Mouse (Mus musculus) layer of hippocampus, adult 9-10 months (tissue): Measurements from ENCODE around the gene Tenm4.

Experiments
- DNase-seq: peaks from one replicate; pipeline ENCODE4 v3.0.0; 2022; ENCODE audit warnings: low spot score

The Tenm4 gene

DNA sequence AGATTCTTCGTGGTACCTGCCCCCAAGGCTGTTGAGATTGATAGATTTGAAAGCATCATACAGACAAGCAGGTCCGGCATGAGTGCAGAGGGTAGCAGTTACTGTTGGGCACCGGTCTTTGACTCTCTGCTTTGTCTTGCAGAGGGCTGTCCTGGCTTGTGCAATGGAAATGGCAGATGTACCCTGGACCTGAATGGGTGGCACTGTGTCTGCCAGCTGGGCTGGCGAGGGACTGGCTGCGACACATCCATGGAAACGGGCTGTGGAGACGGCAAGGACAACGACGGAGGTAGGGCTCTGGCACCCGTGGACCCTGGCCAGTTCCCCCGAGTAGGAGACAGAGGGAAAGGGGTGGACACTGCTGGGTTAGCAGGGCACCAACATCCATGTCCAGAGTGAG lies 640.6 kb downstream of the Tenm4 start:
- DNase-seq, result no peak

DNA sequence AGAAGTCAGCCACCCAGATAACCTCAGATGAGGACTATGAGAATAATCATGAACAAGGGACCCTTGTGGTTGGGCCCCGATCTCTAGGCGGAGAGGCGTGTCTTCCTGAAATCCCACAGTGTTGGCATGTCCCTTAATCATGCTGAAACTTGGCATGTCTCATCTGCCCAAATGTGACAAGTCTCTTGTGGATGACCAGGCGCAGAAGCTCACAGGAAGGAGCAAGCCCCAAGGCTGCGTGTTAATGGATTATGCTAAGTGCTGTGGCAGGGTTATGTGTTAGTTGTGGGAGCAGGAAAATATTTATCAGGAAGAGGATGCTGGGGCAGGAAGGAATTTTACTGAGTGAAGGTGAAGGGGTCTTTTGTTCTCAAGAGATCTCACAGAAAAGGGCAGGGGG lies 642.0 kb downstream of the Tenm4 start:
- no peak for DNase-seq

DNA sequence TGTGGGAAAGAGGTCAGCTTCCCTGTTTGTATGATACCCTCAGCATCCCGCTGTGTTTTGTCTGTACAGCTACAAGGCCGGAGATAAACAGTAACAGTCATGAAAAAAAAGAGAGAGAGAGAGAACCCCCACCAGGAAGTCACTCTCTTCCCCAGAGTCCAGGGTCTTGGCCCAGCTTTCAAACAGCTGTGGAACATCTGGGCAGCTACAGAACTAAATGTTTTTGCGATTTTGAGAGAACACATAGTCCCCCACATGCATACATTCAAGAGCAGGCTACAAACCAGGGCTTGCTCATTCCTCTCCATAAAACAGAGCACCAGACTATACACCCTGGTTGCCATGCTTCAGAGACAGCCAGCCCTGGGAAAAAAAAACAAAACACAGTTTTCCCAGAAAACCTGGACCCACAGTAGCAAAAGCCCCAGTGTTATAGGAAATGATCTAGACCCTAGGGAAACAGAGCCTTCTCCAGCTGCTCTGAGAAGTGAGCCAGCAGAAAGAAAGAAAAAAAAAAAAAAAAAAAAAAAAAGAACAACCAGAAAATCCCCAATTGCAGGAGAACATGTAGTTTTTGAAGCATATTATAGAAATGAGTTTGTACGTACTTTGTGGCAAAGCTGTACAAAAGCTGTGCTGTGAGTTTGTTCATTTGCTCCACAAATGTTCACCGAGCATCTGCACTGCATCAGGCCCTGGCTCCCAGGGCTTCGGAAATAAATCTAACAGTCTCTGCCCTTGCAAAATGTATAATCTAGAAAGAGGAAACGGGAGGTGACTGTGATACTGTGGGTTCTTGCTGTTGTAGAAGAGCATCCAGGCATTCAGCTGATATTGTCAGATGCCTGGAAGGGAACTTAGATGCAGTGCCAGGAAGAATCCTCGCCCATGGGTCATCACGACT lies 642.7 kb downstream of the Tenm4 start:
- no peak for DNase-seq

DNA sequence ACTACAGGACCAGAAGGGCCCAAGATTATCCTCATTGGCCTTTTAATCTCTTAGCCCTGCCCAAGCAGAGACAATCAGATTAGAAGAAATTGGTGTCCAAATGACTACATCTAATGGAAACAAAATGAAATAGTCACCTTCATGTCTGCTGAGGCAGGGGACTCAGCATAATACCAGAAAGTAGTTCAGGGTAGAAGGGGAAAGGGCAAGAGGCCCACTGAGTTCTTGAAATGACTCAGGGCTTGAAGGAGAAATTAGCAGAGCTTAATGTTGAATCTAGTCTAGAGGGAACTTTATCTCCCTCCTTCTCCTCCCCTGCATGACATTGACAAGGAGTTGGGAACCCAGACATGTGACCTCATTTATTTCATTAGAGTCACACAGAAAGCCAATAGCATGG lies 643.5 kb downstream of the Tenm4 start:
- no peak for DNase-seq

DNA sequence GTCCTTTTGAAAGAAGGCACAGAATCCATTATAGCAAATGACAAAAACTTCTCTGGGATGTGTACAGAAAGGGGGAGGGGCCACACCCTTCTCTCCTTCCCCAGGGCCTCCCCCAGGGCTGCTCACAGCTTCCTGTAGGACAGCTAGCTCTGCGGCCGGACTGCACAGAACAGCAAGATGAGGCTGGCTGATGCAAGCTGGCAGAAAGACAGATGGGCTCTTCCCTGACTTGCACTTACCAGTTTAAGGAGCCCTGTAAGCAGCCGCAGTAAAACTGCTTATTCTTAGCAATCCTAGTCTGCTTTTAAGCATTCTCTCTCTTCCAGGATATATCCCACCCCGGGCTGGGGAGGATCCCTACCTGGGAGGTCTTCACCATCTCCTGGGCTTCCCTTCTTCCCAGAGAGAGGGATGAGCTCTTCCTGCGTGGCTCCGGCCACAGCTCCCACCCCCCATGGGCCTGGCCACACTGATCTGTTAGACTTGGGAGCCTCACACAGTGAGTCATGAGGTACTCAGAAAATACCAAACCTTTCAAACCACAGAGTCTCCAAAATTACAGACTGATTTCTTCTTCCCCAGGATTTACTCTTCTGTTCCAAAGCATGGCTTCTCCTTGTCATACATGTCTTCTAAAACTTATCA lies 646.1 kb downstream of the Tenm4 start:
- no peak for DNase-seq

DNA sequence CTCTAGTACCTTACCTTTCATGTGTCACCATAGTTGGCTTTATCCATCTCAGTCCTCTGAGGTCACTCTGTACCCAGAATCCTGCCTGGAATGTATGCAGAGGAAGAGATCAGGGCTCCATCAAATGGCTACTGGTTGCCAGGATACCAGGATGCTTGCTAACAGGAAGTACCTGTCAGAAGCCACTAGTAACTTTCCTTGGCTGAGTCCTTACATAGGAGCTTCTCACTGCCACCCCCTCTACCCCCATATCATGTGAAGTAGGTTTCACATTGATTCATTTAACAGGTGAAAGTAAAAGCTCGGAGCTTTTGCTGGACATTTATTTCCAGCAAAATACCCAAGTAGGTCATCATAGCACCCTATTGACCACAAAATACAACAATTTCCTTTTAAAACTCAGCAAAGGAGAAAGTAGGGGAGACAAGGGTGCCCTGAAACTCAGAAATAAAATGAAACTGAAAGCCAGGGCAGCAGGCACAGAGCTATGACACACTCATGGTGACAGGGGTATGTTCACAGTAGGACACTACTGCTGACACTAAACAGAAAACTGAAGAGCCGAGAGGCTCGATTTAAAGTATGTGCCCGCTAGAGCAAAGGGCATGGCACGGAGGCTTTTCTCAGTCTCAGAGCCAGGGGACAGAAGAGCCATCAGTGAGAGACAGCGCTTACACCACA lies 647.3 kb downstream of the Tenm4 start:
- no peak for DNase-seq

DNA sequence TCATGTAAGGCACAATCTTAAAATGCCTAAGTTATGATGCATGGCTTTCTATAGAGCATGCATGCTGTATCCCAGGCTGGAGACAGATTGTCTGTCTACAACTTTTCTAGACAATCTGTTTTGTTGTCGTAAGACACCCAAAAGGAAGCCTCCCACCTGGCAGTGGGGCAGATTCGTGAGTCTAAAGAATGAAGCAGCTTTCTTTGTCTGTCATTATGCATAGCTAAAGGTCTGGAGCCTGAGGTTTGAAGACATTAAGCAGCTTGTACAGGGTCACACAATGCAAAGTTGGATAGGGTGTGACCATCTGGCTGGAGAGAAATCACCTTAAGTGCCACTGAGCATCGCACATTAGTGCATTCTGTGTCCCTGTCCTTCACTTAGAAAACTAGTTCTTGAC lies 648.5 kb downstream of the Tenm4 start:
- no peak for DNase-seq

DNA sequence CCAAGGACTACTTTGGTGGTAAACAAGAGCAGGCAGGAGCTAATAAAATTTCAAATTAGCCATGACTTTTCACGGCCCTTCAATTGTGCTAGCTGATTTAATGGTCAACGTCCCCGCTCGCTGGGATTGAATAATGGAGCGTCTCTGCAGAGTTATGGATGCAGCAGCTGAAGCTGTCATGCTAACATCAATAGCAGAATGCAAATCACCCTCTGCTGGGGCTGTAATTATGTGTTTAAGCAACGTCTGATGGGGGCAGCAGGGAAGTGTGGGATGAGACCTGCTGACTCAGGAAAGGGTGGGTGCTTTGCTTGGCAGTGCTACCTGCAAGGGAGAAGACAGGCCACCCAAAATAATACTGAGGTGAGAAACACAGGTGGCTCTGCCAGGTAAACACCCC lies 649.3 kb downstream of the Tenm4 start:
- no peak for DNase-seq

DNA sequence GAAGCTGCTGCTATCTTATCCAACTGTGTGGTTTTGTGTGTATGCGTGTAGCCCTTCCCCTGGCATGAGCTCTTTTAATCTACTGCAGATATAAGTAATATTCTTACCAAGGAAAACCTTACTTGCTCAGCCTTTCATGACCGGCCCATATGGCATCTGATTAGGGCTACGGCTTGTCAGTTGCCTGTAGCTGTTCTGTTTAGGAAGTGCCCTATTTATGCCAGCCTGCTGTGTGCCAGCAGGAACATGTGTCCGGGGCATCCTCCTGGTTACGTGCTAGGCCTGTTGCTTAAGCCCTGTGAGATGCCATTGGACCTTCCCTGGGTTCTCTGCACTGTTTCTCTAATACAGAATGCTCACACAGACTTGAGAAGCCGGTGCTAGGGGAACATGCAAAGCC lies 655.1 kb downstream of the Tenm4 start:
- DNase-seq, result no peak

DNA sequence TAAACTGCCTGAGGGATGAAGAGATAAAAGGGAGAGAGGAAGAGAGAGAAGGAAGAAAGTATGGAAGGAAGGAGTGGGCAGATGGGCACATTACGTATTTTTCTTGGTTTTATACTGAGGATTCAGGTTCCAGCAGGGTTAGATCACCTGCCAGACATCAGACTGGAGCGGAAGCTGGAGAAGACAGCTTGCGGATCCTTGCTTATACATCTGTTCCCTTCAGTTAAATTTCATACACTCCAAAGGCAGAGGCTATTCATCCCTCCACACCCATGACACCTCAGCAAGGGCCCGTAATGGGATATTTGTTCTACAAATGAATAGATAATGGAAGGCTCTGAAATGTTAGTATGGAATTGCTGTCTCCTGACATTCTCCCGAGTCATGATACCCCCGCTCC lies 655.6 kb downstream of the Tenm4 start:
- no peak for DNase-seq

DNA sequence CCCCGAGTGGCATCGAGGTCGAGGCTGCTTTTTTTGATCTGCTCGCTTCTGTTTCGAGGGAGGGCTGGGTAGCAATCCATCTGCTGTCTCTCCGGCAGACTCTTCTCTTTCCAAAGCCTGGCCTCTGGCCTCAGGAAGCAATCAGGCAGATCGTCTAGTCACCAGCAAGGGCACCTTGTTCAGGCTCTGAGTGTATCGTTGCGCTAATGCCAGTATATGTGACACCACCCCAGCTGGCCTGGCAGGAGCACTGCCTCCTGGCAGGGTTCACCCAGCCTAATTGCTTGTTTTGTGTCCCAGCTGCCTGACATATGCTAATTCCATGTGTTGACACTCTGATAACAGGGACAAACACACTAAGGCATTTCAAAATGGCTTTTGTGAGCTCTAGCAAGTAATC lies 661.5 kb downstream of the Tenm4 start:
- DNase-seq, result peak; percentile 29

DNA sequence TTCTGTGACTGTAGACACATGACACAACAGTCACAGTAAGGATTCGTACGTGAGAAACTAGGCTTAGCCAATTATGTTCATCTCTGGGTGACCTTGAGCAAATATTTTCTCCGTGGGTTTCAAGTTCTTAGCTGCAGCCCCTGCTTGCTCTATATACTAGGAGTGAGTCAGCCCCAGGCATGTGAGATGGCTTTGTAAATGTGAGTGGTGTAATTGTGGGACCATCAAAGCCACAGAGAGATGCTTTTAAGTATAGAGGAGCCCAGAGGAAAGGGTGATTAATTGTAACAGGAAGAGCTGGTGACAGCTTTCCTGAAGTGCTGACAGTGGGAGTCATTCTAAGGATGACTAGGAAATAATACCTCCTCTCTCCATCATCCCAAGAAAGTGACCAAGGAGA lies 662.0 kb downstream of the Tenm4 start:
- no peak for DNase-seq

DNA sequence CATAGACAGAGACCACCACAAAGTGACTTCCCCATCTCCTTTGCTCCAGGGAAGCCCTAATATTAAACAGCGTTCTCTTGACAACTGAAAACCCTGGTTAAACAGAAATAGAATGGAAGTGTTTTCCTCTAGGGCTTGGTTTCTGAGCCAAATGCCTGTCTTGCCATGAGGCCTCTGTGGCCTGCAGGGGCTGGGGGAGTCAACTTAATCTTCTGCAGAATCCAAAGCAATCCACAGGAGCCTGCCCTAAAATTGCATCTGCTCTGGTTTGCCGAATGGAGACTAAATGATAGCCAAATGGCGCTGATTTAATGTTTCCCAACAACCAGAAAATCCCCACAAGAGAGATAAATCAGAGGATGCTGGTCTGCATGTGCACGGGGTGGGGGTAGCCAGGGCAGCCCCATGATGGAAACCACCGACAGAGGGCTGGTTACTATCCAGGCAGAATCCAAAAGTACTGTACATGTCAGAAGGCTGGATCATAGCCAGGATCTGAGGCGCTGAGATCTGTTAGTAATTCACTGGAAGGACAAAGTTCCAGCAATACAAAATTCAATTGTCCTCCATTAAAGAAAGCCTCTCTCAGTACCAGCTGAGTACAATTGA lies 663.7 kb downstream of the Tenm4 start:
- no peak for DNase-seq

DNA sequence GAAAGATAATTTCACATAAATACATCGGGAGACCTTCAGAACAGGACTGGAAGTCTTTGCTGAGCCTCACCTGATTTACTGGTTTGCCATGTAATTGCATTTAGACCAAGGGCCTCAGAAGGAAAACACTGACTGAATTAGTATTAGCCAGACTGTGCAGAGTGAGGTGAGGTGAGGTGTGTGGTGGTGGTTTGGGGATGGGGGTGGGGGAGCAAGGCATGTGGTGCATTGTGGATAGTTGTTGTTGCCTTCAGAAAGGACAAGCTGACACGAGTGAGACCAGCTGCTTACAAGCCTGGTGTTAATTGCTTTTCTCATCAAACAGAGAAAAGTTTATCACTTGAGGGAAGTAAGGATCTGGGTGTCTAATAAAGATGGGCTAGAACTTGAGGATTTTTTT lies 664.3 kb downstream of the Tenm4 start:
- no peak for DNase-seq

DNA sequence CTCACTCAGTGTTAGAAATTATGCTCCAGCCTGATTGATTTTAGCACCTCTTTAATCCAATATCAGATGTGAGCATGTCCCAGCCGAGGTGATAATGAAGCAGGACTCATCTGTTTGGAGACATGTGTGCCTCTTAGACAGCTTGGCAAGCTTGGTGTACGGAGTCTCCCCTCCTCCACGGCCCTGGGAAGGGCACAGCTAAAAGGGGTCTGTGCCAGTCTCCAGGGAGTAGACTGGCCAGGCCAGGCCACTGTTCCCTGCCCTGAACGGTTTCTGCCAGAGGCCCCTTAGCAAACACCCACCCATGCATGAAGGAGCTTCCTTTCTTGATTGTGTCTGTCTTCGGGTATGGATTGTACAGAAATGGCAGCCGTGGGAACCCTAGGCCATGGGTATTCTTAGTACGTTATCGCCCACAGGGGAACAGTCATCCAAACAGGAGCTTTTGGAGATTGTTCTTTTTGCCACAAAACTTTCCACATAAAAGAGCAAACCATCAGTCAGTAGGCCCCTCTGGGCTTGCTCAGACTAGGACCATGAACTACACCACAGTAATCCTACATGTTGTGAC lies 667.3 kb downstream of the Tenm4 start:
- no peak for DNase-seq

DNA sequence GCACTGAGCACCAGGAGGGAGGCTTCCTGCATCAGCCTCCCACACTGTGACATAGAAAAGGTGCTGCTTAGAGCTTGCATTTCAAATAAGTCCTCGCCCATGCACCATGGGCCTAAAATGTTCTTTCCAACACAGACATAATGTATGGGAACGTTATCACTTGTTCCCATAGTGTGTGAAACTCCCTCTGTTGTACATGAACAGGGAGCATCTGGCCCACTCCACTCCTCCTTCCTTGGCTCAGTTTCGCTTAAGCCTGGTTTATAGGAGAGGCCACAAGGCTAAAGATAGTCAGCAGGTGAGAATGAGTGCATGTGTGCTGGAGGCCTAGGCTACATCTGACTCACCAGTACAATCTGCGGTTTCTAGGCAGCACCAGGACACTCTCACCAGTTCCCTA lies 667.9 kb downstream of the Tenm4 start:
- no peak for DNase-seq

DNA sequence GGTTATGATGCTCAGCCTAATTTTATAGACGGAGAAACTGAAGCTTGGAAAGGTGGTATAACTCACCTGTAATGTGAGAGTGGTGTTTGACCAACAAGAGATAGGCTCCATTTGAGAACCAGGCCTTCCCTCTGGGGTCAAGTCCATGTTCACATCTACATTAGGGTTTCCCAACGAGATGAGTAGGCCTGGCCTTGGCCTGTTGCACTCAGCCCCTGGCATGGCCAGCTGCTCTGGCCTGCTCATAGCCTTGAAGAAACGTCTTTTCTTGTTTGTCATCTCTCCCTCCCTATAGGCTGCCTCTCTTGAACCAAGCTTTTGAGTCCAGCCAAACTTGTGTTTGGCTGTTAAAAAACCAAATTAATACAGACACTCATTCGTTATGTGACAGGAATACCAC lies 668.5 kb downstream of the Tenm4 start:
- DNase-seq, result no peak

DNA sequence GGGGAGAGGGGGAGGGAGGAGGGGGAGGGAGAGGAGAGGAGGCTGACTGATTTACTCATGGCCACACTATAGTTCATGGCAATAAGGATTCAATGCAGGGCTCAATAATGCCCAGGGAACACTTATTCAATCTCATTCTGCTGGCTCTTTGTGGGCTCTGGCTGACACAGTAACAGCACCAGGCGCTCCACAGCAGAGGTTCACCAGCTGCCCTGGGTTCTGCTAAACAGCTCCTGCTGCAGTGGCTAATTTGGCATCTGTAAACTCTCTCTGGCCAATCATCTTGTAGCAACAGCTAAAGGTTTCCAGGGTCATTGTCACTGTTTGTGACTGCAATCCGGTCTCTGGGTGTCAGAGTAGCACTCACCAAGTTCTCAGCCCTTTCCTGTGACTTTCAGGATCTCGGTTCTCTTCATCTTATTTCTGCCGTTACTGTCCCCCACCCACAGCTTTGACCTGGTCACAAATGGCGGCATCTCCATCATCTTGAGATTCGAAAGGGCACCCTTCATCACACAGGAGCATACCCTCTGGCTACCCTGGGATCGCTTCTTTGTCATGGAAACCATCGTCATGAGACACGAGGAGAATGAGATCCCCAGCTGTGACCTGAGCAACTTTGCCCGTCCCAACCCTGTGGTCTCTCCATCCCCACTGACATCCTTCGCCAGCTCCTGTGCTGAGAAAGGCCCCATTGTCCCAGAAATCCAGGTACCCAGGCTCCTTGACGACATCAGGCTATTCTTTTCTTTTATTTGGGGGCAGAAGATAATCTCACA lies 671.6 kb downstream of the Tenm4 start:
- no peak for DNase-seq

DNA sequence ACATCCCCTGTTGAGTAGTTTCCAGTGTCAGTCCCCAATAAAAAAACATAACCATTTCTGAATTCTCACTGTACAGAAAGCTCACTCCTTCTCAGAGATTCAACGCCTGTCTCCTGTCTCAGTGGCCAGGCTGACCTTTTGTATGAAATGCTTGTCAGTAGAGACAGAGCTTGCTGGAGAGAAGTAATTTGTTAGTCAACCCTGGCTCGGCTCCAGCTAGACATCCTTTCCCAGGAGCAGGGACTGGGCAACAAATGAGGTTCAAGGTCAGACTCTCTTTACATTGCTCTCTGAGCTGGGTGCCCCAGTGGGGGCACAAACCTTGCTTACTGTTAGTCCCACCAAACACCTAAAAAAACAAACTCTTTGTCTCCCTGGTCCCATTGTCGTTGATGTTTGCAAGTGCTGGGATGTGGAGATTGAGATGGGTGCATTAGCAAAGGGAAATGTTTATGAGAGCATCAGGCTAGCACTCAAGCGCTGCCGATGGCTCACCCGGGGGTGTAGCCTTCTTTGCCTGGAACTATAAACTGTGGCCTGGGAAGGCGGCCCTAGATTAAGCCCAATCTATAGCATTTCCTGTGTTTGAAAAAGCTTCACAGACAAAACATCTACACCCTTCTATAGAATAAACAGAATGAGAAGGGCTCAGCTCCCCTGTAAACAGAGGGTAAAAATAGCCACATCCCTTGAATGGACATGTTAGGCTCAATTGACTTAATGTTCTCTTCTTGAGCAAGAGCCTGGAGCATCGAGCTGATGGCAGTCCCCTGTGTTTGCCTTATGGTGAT lies 673.3 kb downstream of the Tenm4 start:
- no peak for DNase-seq

DNA sequence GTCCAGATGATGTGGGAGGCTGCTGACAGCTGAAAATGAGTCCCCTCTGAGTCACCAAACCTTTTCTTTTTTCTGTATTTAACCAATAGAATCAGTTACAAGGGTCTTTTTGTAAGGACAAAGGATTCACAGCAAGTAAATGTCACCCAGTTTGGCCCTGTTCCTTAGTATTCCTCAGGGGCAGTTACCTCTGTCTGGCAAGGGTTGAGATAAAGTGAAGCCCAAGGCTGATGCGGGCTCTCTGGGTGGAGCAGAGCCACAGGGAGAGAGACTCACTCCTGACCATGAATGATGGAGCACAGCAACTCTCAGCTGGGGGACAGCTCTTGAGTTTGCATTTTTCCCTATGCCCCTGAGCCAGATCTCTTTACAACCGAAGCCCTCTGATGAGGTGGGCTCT lies 681.7 kb downstream of the Tenm4 start:
- DNase-seq, result no peak
